Comparison of ENCODE assay signal across 19 mouse cellular contexts in the genomic region with DNA sequence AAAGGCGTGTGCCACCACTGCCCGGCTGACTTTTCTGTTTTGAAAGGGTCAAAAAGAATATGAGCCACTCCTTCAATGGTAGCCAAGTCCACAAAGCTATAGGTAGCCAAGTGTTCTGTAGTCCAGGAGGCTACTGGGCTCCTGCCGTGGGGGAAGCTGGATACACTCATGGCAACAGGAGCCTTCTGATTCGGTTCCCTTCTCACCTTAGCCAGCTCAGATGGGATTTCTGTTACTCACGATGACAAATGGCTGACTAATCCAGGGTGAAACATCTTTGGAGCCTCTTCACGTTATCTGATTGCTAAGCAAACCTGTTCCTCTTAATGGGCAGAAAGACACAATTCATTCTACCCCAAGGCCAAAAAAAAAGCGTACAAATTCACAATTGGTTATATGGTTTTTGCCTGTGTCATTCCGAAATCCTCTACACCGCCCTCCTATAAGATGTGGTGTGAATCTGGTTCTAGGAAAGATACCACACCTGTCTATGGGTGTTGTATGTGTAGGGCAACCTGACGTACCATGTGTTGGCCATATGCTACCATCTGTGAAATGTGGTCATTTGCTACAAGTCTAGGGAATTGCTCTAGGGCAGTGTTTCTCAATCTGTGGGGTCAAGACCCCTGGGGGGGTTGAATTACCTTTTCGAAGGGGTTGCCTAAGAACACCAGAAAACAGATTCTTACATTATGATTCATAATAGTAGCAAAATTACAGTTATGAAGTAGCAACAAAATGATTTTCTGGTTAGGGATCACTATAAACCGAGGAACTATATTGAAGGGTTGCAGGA. TPM values are rescaled to one million over a fixed set of nuclear protein-coding genes. Genes with fewer than 3 reads are reported as not detected.
DNase-seq lines count a peak whose midpoint lies in the region; ATAC-seq lines count a peak whose summit lies in the region.
"Had no signal": no experiment of that assay in that cellular context is flagged by ENCODE, and none has a peak within 500 bp of the region (broad histone marks: within the 10 kb centered on the region; RNA-seq: fewer than 3 reads in every experiment).

No protein-coding gene starts in this region.

- DNase-seq in cerebellum, adult 9-10 months: peak; percentile 46
- DNase-seq in cerebellum, postnatal 10 days: no peak
- no peak for DNase-seq in heart, embryonic 10.5 days (ENCODE audit: low spot score)
- peak; percentile 74 for DNase-seq in 3T3-L1 (ENCODE audit: low read depth, low spot score)
- peak; percentile 79 for DNase-seq in brain, adult 2 months (ENCODE audit: low read depth, low spot score)
- DNase-seq in T-cell, adult 2 months (ENCODE audit: low spot score): no peak
- DNase-seq: adrenal gland, postnatal 25 days; gastrocnemius, postnatal 10 days; kidney, adult 9 months; kidney, postnatal 25 days; liver, embryonic 13.5 days; lung, adult 2 months; lung, postnatal 14 days; right cerebral cortex, postnatal 25 days had no signal

- no peak overlapping the region for H3K4me2 ChIP-seq in heart, embryonic 12.5 days
- H3K4me2 ChIP-seq: liver, embryonic 13.5 days; midbrain, embryonic 12.5 days; neural tube, embryonic 15.5 days had no signal

- ATAC-seq in heart, embryonic 12.5 days (ENCODE audit: insufficient number of reproducible peaks, low FRiP score): no peak
- ATAC-seq: hindbrain, postnatal 0 days; intestine, embryonic 16.5 days had no signal

- no peaks in the 10 kb centered on the region for H3K36me3 ChIP-seq in heart, embryonic 10.5 days
- H3K36me3 ChIP-seq in heart, embryonic 12.5 days: no peaks in the 10 kb centered on the region
- H3K36me3 ChIP-seq: liver, embryonic 13.5 days; midbrain, embryonic 12.5 days; neural tube, embryonic 15.5 days had no signal

- H3K9me3 ChIP-seq in heart, embryonic 10.5 days: no peaks in the 10 kb centered on the region
- H3K9me3 ChIP-seq in heart, embryonic 12.5 days (replicated peaks): no peaks in the 10 kb centered on the region
- H3K9me3 ChIP-seq: liver, embryonic 13.5 days; midbrain, embryonic 12.5 days; neural tube, embryonic 15.5 days had no signal

- no peak overlapping the region for H3K9ac ChIP-seq in heart, embryonic 12.5 days
- H3K9ac ChIP-seq: liver, embryonic 13.5 days; midbrain, embryonic 12.5 days; neural tube, embryonic 15.5 days had no signal

- H3K27ac ChIP-seq in heart, embryonic 10.5 days: peak overlapping the region; percentile 67; the same call in 1 of the 2 replicates
- no peak overlapping the region for H3K27ac ChIP-seq in heart, embryonic 12.5 days (ENCODE audit: poor library complexity, severe bottlenecking)
- H3K27ac ChIP-seq: hindbrain, postnatal 0 days; liver, embryonic 13.5 days; midbrain, embryonic 12.5 days; neural tube, embryonic 15.5 days had no signal

- WGBS in heart, embryonic 10.5 days: 84% methylated on average over 12 of the region's 12 CpGs
- WGBS in heart, embryonic 12.5 days: 87% methylated on average over 12 of the region's 12 CpGs

- peaks cover 90% of the 10 kb centered on the region for H3K4me1 ChIP-seq in heart, embryonic 10.5 days
- H3K4me1 ChIP-seq in heart, embryonic 12.5 days (replicated peaks): peaks cover 93% of the 10 kb centered on the region

- H3K4me3 ChIP-seq in heart, embryonic 10.5 days: no peak overlapping the region
- H3K4me3 ChIP-seq in heart, embryonic 12.5 days: no peak overlapping the region
- H3K4me3 ChIP-seq: liver, embryonic 13.5 days; midbrain, embryonic 12.5 days; neural tube, embryonic 15.5 days had no signal

- no peaks in the 10 kb centered on the region for H3K27me3 ChIP-seq in heart, embryonic 10.5 days (ENCODE audit: insufficient read depth, poor library complexity, severe bottlenecking)
- no peaks in the 10 kb centered on the region for H3K27me3 ChIP-seq in heart, embryonic 12.5 days (replicated peaks)
- H3K27me3 ChIP-seq: liver, embryonic 13.5 days; neural tube, embryonic 15.5 days had no signal

RNA-seq across cellular contexts. Expression of a gene that starts 52.7 kb away (rescaled TPM):
- polyA plus RNA-seq in heart, embryonic 10.5 days (2016; fragmentation: Nextera tagmentation; extraction: Ambion mirVana): 86.9 and 116 TPM in 2 replicates
- 69.7 and 78.8 TPM in 2 replicates for polyA plus RNA-seq in heart, embryonic 12.5 days (2016; fragmentation: Nextera tagmentation; extraction: Ambion mirVana)

RNA-seq across cellular contexts. Expression of a gene that starts 56.5 kb away (rescaled TPM):
- 19.6 and 20.1 TPM in 2 replicates for polyA plus RNA-seq in heart, embryonic 10.5 days (2016; fragmentation: Nextera tagmentation; extraction: Ambion mirVana)
- 16.1 and 17.0 TPM in 2 replicates for polyA plus RNA-seq in heart, embryonic 12.5 days (2016; fragmentation: Nextera tagmentation; extraction: Ambion mirVana)

Comparison
In these comparisons a context has a peak if more than half of its experiments do, and no peak if none do; other contexts are left out.
1. DNase-seq: peak in cerebellum, adult 9-10 months (single experiment), 3T3-L1 (single experiment) and brain, adult 2 months (single experiment); none in cerebellum, postnatal 10 days (0 of 2), heart, embryonic 10.5 days (single experiment) and T-cell, adult 2 months (single experiment).